Mouse (Mus musculus): ENCODE results near the gene Txndc8. TPM values are rescaled to one million over a fixed set of nuclear protein-coding genes. Genes with fewer than 3 reads are reported as not detected.

The Txndc8 gene
- polyA plus RNA-seq (2015; fragmentation: Nextera tagmentation; extraction: Ambion mirVana) = not detected in 2 replicates

DNA sequence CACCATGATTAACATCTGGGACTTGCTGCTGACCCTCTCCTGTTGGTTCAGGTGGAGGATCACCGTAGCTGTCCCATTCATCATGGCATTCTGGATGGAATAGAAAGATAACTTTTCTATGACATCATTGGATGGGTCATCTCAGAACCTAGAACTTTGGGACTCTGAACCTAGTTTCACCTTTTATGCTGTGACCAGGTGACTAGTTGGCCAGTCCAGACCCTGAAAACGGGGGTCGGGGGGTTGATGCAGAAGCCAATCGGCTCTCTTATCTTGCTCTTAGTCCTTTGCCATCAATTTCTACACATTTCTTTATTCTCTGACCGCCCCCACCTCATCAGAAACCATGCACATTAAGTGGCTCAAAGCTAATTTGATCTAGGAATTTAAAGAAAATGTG, at the start of gene Txndc8:
Gene Txndc8 (minus strand): TSS at position 101 of the 400 bp plus-strand sequence.

DNA sequence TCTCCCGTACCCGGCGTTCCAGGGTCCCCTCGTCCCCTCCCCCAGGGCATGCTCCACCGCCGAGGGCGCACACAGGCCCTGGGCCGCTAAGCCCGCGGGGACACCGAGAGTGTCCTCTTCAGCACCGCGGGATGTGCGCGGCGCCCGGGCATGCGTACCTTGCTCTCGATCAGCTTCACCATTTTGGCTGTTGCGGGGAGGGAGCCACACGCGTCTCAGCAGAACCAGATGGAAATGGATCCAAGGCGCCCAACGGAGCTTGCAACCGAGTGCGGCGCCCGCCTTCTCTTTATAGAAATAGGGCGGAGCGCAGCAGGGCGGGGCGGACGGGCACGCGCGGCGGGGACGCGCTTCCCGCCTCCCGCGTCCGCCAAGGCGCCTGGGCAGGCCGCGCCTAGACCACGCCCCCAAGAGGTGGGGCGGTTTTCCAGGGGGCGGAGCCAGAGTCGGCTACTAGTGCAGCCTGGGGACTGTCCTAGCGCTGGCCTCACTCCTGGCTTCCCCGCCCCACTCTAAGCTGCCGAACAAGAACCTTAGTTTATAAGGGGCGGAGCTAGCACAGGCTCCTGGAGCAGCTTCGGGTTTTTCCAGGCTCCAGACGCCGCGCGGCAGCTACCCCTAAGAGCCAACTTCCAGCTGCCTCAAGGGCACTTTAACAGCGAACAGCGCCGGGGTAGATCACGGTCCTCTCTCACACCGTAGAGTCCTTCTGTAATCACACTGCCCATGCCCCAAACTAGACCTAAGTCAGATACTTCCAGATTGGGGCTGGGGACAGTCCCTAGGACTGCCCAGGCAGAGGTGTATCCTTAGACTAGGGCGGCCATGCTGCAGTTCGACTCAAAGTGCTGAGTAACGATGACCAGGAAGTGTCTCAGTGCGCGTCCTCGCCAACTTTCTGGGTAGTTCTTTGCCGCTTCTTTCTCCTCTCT, 52.6 kb downstream of the Txndc8 start, which contains the start of gene Txn1:
Gene Txn1 (minus strand): TSS at position 383 of the 932 bp plus-strand sequence.

Other genes with a start within 250 kb of the Txndc8 start
- not detected in 2 replicates for gene D630039A03Rik, start 92.8 kb downstream of the Txndc8 start, polyA plus RNA-seq (2015; fragmentation: Nextera tagmentation; extraction: Ambion mirVana)
- 357 and 366 TPM in 2 replicates for gene Txn1, start 52.7 kb downstream of the Txndc8 start, polyA plus RNA-seq (2015; fragmentation: Nextera tagmentation; extraction: Ambion mirVana)
- 4.0 and 5.1 TPM in 2 replicates for gene Svep1, start 197.7 kb upstream of the Txndc8 start, polyA plus RNA-seq (2015; fragmentation: Nextera tagmentation; extraction: Ambion mirVana)

All from spleen, postnatal 0 days (tissue).